Mouse (Mus musculus) heart, postnatal 14 days (tissue): ENCODE results near the gene Thumpd1. TPM values are rescaled to one million over a fixed set of nuclear protein-coding genes. Genes with fewer than 3 reads are reported as not detected.
"Not testable (repeated sequence)": the region's sequence is repeated elsewhere in the genome, so short reads cannot be mapped to it uniquely, and the experiment has no call there.

Experiments
- DNase-seq, 2 experiments: peaks; one replicate each; pipeline ENCODE4 v3.0.0; 2021 to 2022
- intact Hi-C: fragments of 180-260 bp; cut with DNase I; formaldehyde crosslinking; loops from one replicate; pipeline ENCODE4 v1.15.1; 2025
- long read RNA-seq, 2 experiments: library from polyadenylated mRNA; stranded (forward); transcript quantifications; one replicate each; pipeline ENCODE4 v2.0.0; 2021
- total RNA-seq, 2 experiments: library from RNA; stranded (reverse); gene quantifications; 2 replicates each; pipeline ENCODE4 v1.2.3; 2021

The Thumpd1 gene
- 10 to 100 TPM; 13.3 to 16.4 TPM for total RNA-seq
- long read RNA-seq, experiment 1, transcript Thumpd1-201 (4 exons, 2,689 nt) = major isoform, 44 of 48 reads
- long read RNA-seq, experiment 1, partial matches to known transcripts = 1 of 48 reads
- long read RNA-seq, experiment 1, other reads (novel, unspliced or antisense) = 3 of 48 reads
- long read RNA-seq, experiment 2, transcript Thumpd1-201 (4 exons, 2,689 nt) = major isoform, 40 of 42 reads
- long read RNA-seq, experiment 2, partial matches to known transcripts = 1 of 42 reads
- long read RNA-seq, experiment 2, other reads (novel, unspliced or antisense) = 1 of 42 reads

- peak; percentile 91 to 97 for DNase-seq
Measured at GRCm38 (mm10) chr7:119720253-119720946, at the start of gene Thumpd1. Gene Thumpd1, minus strand, starts transcription at chr7:119720798.

GRCm38 (mm10) chr7:119769895-119770294 is 49.3 kb upstream of the Thumpd1 start:
- no peak for DNase-seq
- intact Hi-C loops = no loop called here

More at GRCm38 (mm10) chr7:119720253-119720946, at the start of gene Thumpd1:
- intact Hi-C loops = loop anchor here (5.0 kb wide), 1 partner anchor 72 kb away; the partner anchor contains the start of genes Eri2 and Rexo5

GRCm38 (mm10) chr7:119766996-119767395 is 46.4 kb upstream of the Thumpd1 start:
- no peak for DNase-seq
- intact Hi-C loops = no loop called here

- DNase-seq = no peak
- intact Hi-C loops = no loop called here
Measured at GRCm38 (mm10) chr7:119764377-119764776, 43.8 kb upstream of the Thumpd1 start.

- no peak for DNase-seq
- intact Hi-C loops = no loop called here
Measured at GRCm38 (mm10) chr7:119762166-119762697, 41.6 kb upstream of the Thumpd1 start.

GRCm38 (mm10) chr7:119760527-119760951 is 39.9 kb upstream of the Thumpd1 start, which contains the start of gene Acsm3:
Gene Acsm3, plus strand, starts transcription at chr7:119760923.
- intact Hi-C loops = no loop called here
- DNase-seq = no peak

GRCm38 (mm10) chr7:119753696-119754095 is 33.1 kb upstream of the Thumpd1 start:
- intact Hi-C loops = no loop called here

GRCm38 (mm10) chr7:119749942-119750341 is 29.3 kb upstream of the Thumpd1 start:
- intact Hi-C loops = no loop called here
- DNase-seq = no peak

More at GRCm38 (mm10) chr7:119753696-119754095, 33.1 kb upstream of the Thumpd1 start:
- no peak for DNase-seq

GRCm38 (mm10) chr7:119748761-119749160 is 28.2 kb upstream of the Thumpd1 start:
- DNase-seq = no peak
- intact Hi-C loops = no loop called here

- DNase-seq = no peak
- intact Hi-C loops = no loop called here
Measured at GRCm38 (mm10) chr7:119745869-119746268, 25.3 kb upstream of the Thumpd1 start.

- DNase-seq = peak in 1 of 2 experiments; percentile 7
- intact Hi-C loops = no loop called here
Measured at GRCm38 (mm10) chr7:119744321-119744720, 23.7 kb upstream of the Thumpd1 start.

- intact Hi-C loops, DNase-seq: not testable (repeated sequence)
Measured at GRCm38 (mm10) chr7:119739798-119740468, 19.3 kb upstream of the Thumpd1 start.

GRCm38 (mm10) chr7:119738877-119739276 is 18.3 kb upstream of the Thumpd1 start:
- intact Hi-C loops = no loop called here

GRCm38 (mm10) chr7:119731262-119731661 is 10.7 kb upstream of the Thumpd1 start:
- intact Hi-C loops, DNase-seq: not testable (repeated sequence)

More at GRCm38 (mm10) chr7:119738877-119739276, 18.3 kb upstream of the Thumpd1 start:
- DNase-seq = no peak

- intact Hi-C loops = no loop called here
- DNase-seq = no peak
Measured at GRCm38 (mm10) chr7:119727621-119728020, 7.0 kb upstream of the Thumpd1 start.

- intact Hi-C loops = loop anchor here (5.0 kb wide), 1 partner anchor 71 kb away; the partner anchor contains the start of genes Eri2 and Rexo5
Measured at GRCm38 (mm10) chr7:119720947-119721310, 331 bp upstream of the Thumpd1 start.

GRCm38 (mm10) chr7:119714111-119714510 is 6.5 kb downstream of the Thumpd1 start:
- no peak for DNase-seq
- intact Hi-C loops = no loop called here

More at GRCm38 (mm10) chr7:119720947-119721310, 331 bp upstream of the Thumpd1 start:
- no peak for DNase-seq

GRCm38 (mm10) chr7:119694926-119695325 is 25.7 kb downstream of the Thumpd1 start:
- intact Hi-C loops = no loop called here
- DNase-seq = no peak

GRCm38 (mm10) chr7:119692302-119692701 is 28.3 kb downstream of the Thumpd1 start:
- DNase-seq = no peak
- intact Hi-C loops = no loop called here

- intact Hi-C loops = no loop called here
- no peak for DNase-seq
Measured at GRCm38 (mm10) chr7:119689726-119690125, 30.9 kb downstream of the Thumpd1 start, which contains the start of gene Acsm4. Gene Acsm4, plus strand, starts transcription at chr7:119690026.
